Mouse (Mus musculus): ENCODE results near the gene Lpar5.

The Lpar5 gene

DNA sequence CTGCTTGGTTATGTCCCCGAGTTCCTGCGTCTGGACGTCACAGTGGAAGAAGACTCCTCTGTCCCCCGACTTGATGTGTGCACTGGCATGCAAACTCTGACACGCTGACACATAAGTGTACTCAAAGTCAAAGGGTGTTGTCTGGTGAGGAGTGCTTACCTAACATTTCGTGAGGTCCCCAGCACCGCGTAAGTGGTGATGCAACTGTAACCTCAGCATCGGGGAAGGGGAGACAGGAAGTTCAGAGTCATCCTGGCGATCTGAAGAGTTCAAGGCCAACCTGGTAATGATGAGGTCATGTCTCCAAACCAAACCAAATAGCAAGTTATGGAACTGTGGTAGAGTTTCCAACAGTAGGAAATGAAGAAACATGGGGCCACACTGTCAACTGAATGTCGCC lies 44.8 kb downstream of the Lpar5 start:
- in situ Hi-C loops (cut with MboI, MseI): no loop called here

DNA sequence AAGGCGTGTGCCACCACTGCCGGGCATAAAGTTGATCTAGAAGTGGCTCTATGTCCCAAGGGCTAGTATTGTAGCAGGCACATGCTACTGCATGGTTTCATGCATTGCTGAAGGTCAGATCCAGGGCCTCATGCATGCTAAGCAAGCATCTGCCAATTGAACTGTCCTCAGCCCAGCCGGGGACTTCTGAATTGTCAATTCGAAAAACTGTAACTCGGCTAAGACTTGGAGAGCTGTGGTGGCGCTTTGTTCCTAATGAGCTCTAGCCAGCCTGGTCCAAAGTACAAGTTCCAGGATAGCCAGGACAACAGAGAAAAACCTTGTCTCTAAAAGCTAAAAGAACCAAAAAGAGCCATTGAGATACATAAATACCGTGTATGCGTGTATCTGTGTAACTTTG lies 51.7 kb downstream of the Lpar5 start:
- in situ Hi-C loops (cut with MboI, MseI): no loop called here

DNA sequence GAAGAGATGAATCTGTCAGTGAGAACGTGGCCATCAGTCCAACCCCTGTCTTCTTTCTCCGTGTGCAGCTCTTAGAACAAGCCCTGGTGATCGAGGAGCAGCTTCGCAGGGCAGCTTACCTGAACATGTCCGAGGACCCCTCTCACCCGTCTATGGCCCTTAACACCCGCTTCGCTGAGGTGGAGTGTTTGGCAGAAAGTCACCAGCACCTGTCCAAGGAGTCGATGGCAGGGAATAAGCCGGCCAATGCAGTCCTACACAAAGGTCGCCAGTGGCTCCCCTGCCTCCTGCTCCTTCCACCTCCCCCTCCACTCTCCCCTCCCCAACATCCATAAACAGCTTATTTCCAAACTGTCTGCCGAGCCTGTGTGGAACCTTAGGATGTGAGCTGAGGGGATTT lies 61.0 kb downstream of the Lpar5 start:
- in situ Hi-C loops (cut with MboI, MseI): no loop called here

DNA sequence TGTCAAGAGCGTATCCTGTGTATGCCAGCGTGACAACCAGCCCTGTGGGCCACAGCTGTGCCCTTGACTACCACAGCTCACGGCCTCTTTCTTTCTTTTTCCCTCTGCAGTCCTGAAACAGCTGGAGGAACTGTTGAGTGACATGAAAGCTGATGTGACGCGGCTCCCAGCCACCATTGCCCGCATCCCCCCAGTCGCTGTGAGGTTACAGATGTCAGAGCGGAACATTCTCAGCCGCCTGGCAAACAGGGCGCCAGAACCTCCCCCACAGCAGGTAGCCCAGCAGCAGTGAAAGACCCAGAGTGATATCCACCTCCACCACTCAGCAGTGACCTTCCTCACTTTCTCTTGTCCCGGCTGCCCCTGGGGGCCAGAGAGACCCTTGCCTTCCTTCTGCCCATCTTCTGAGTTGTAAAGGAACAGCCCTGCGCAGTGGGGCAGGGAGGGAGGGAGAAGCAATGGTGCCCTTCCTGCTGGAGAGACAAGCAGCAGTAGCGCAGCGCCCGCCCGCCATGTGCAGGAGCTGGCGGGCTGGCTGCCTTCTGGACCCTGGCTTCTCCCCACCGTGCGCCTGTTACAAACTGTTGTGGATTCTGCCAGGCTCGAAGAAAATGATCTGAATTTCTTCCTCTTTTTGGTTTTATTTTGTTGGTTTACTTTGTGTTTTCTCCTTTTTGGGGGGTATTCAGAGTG lies 62.1 kb downstream of the Lpar5 start:
- in situ Hi-C loops (cut with MboI, MseI): loop anchor here (5.0 kb wide), 1 partner anchor 102 kb away; the partner anchor contains the start of gene Tapbpl

DNA sequence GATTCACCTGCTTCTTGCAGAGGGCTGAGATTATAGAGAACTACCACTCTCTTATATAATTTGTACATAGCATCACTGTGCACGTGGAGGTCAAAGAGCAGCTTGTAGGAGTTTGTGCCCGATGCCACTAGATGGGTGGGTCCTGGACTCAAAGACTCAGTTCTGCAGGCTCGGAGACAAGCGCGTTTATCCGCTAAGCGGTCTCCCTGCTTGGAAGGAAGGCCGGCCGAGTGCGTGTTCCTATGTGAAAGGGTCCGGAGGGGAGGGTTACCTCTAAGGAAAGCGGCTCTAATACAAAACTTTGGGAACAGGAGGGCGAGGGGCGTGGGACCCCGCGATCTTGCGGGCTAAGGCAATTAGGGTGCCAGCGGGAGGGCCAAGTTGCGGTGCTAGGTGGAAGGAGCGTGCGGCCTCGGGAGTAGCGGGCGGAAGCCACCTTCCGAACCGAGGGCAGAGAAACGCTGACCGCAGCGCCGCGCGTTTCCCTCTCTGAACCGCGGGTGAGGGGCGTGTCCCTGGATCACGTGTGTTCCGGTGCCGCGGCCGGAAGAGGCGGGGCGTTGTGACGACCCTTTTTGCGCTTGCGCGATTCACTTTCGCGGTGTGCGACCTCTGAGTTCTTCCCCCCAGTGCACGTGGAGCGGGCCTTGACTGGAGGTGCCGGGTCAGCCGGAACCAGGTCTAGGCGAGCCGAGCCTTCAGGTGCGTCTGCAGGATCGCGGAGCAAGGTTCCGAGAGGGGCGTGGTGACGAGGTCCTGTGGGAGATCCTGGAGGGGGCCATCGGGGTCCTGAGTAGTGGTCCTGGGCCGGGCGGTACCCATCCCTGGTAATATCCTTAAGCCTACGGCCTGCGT lies 63.8 kb downstream of the Lpar5 start, which contains the start of gene Nop2:
Nop2 (plus strand) TSS at position 608 of the 855 bp plus-strand sequence.
- in situ Hi-C loops (cut with MboI, MseI): loop anchor here (5.0 kb wide), 1 partner anchor 101 kb away; the partner anchor contains the start of gene Tapbpl
